Mouse (Mus musculus) E14TG2a.4 (cell line): ENCODE results near the gene Celf2.
"Not testable (repeated sequence)": the region's sequence is repeated elsewhere in the genome, so short reads cannot be mapped to it uniquely, and the experiment has no call there.

Experiments
- H3K27me3 ChIP-seq: 2 replicates; pipeline ENCODE4 v1.6.1; 2014; ENCODE audit warnings: low read length, control low read depth; ENCODE audit not compliant: insufficient read depth
- H3K36me3 ChIP-seq: 2 replicates; pipeline ENCODE4 v1.6.1; 2014; ENCODE audit warnings: low read length, control low read depth; ENCODE audit not compliant: insufficient read depth
- H3K4me1 ChIP-seq: replicated peaks from 2 replicates; pipeline ENCODE4 v1.6.1; 2014; ENCODE audit warnings: low read depth, low read length, control low read depth
- H3K4me3 ChIP-seq: replicated peaks from 2 replicates; pipeline ENCODE4 v1.5.1; 2014; ENCODE audit warnings: mild to moderate bottlenecking, low read length
- H3K9me3 ChIP-seq: 2 replicates; pipeline ENCODE4 v1.6.1; 2014; ENCODE audit warnings: low read length, control low read depth
- CTCF ChIP-seq: conservative IDR thresholded peaks from 2 replicates; pipeline ENCODE4 v1.5.1; 2014; ENCODE audit warnings: low read length
- NANOG ChIP-seq: IDR thresholded peaks from 2 replicates; pipeline ENCODE4 v1.6.1; 2014; ENCODE audit warnings: borderline replicate concordance, low read length, mixed read lengths
- POU5F1 ChIP-seq: IDR thresholded peaks from 2 replicates; pipeline ENCODE4 v1.6.1; 2014; ENCODE audit warnings: low read length, borderline replicate concordance

The Celf2 gene

GRCm38 (mm10) chr2:7509463-7509862 is at the start of gene Celf2:
Gene Celf2, minus strand, starts transcription at chr2:7509563.
- not testable (repeated sequence) for H3K36me3 ChIP-seq, H3K27me3 ChIP-seq, H3K4me3 ChIP-seq, H3K4me1 ChIP-seq
- peaks cover 17% of the 10 kb centered on the region for H3K9me3 ChIP-seq

GRCm38 (mm10) chr2:7555144-7555892 is 46.0 kb upstream of the Celf2 start:
- H3K36me3 ChIP-seq, result no peaks in the 10 kb centered on the region
- no peaks in the 10 kb centered on the region for H3K27me3 ChIP-seq
- TF ChIP-seq POU5F1 (no peak), NANOG (no peak), CTCF (no peak)
- H3K4me3 ChIP-seq, result no peak overlapping the region
- H3K4me1 ChIP-seq, result no peaks in the 10 kb centered on the region
- no peaks in the 10 kb centered on the region for H3K9me3 ChIP-seq

GRCm38 (mm10) chr2:7554601-7555000 is 45.2 kb upstream of the Celf2 start:
- Histone ChIP-seq H3K9me3 (no peaks in the 10 kb centered on the region), H3K4me1 (no peaks in the 10 kb centered on the region), H3K4me3 (no peak overlapping the region), H3K27me3 (no peaks in the 10 kb centered on the region), H3K36me3 (no peaks in the 10 kb centered on the region)
- TF ChIP-seq CTCF, result no peak
- no peak for TF ChIP-seq NANOG
- TF ChIP-seq POU5F1, result no peak

GRCm38 (mm10) chr2:7552887-7553286 is 43.5 kb upstream of the Celf2 start:
- no peaks in the 10 kb centered on the region for H3K9me3 ChIP-seq
- TF ChIP-seq CTCF (no peak), NANOG (no peak), POU5F1 (no peak)
- H3K36me3 ChIP-seq, result no peaks in the 10 kb centered on the region
- no peaks in the 10 kb centered on the region for H3K4me1 ChIP-seq
- H3K4me3 ChIP-seq, result no peak overlapping the region
- H3K27me3 ChIP-seq, result no peaks in the 10 kb centered on the region

GRCm38 (mm10) chr2:7548886-7549285 is 39.5 kb upstream of the Celf2 start:
- TF ChIP-seq NANOG, result no peak
- TF ChIP-seq CTCF, result no peak
- no peak for TF ChIP-seq POU5F1
- H3K27me3 ChIP-seq, result no peaks in the 10 kb centered on the region
- no peak overlapping the region for H3K4me3 ChIP-seq
- no peaks in the 10 kb centered on the region for H3K36me3 ChIP-seq
- H3K9me3 ChIP-seq, result no peaks in the 10 kb centered on the region
- H3K4me1 ChIP-seq, result no peaks in the 10 kb centered on the region

- no peaks in the 10 kb centered on the region for H3K9me3 ChIP-seq
- H3K36me3 ChIP-seq, result no peaks in the 10 kb centered on the region
- no peaks in the 10 kb centered on the region for H3K27me3 ChIP-seq
- TF ChIP-seq NANOG (no peak), POU5F1 (no peak), CTCF (no peak)
- H3K4me1 ChIP-seq, result no peaks in the 10 kb centered on the region
- no peak overlapping the region for H3K4me3 ChIP-seq
These were observed 25.3 kb upstream of the Celf2 start for GRCm38 (mm10) chr2:7534615-7535204.

GRCm38 (mm10) chr2:7534195-7534594 is 24.8 kb upstream of the Celf2 start:
- no peaks in the 10 kb centered on the region for H3K27me3 ChIP-seq
- H3K4me3 ChIP-seq, result no peak overlapping the region

GRCm38 (mm10) chr2:7531185-7531960 is 22.0 kb upstream of the Celf2 start:
- Histone ChIP-seq H3K36me3 (no peaks in the 10 kb centered on the region), H3K4me1 (no peaks in the 10 kb centered on the region), H3K4me3 (no peak overlapping the region), H3K27me3 (no peaks in the 10 kb centered on the region), H3K9me3 (no peaks in the 10 kb centered on the region)
- TF ChIP-seq CTCF (no peak), POU5F1 (no peak), NANOG (no peak)

More at GRCm38 (mm10) chr2:7534195-7534594, 24.8 kb upstream of the Celf2 start:
- no peaks in the 10 kb centered on the region for H3K36me3 ChIP-seq
- TF ChIP-seq CTCF, result no peak
- no peak for TF ChIP-seq NANOG
- TF ChIP-seq POU5F1, result no peak
- H3K9me3 ChIP-seq, result no peaks in the 10 kb centered on the region
- no peaks in the 10 kb centered on the region for H3K4me1 ChIP-seq
